Mouse (Mus musculus): Measurements from ENCODE around the gene Mtfr1l.

Gene Mtfr1l

GRCm38 (mm10) chr4:134485151-134485900 lies 49.9 kb downstream of the Mtfr1l start:
- no peak for DNase-seq

GRCm38 (mm10) chr4:134484231-134484630 lies 51.0 kb downstream of the Mtfr1l start:
- no peak for DNase-seq

- peak; percentile 39 for DNase-seq
Measured at GRCm38 (mm10) chr4:134483696-134484095, 51.5 kb downstream of the Mtfr1l start.

GRCm38 (mm10) chr4:134483078-134483688 lies 52.0 kb downstream of the Mtfr1l start:
- DNase-seq, result no peak

GRCm38 (mm10) chr4:134482442-134482841 lies 52.7 kb downstream of the Mtfr1l start:
- no peak for DNase-seq

GRCm38 (mm10) chr4:134481270-134481669 lies 53.9 kb downstream of the Mtfr1l start:
- no peak for DNase-seq

GRCm38 (mm10) chr4:134480864-134481263 lies 54.3 kb downstream of the Mtfr1l start:
- peak; percentile 95 for DNase-seq

GRCm38 (mm10) chr4:134479839-134480238 lies 55.3 kb downstream of the Mtfr1l start:
- no peak for DNase-seq

GRCm38 (mm10) chr4:134478031-134478430 lies 57.2 kb downstream of the Mtfr1l start:
- DNase-seq, result peak; percentile 93

- peak; percentile 51 for DNase-seq
Measured at GRCm38 (mm10) chr4:134476899-134477298, 58.3 kb downstream of the Mtfr1l start.
